Mouse (Mus musculus) spleen, adult 2 months (tissue): ENCODE measurements at regions not wholly inside any gene's neighbourhood (a gene's known extent, or its start where the extent isn't known, plus 50 kb on each side); places are given as distances from the start of the nearest gene placed in this dataset.

Experiments used
- CTCF ChIP-seq: fragments of 200-500 bp; IDR thresholded peaks from 2 replicates; pipeline ENCODE4 v1.5.1; 2011; ENCODE audit warnings: mild to moderate bottlenecking, inconsistent platforms; ENCODE audit not compliant: insufficient read depth, insufficient read length, insufficient replicate concordance; ENCODE audit errors: extremely low read depth
- POLR2A ChIP-seq: fragments of 200-500 bp; IDR thresholded peaks from 2 replicates; pipeline ENCODE4 v1.6.1; 2011; ENCODE audit warnings: low read depth, low read length, inconsistent platforms

GRCm38 (mm10) chr10:25000231-25001222 lies 73.2 kb upstream of the Arg1 start:
- no peak for TF ChIP-seq CTCF
- no peak for TF ChIP-seq POLR2A
